18 mouse cellular contexts compared by ENCODE assay signal in genomic region chr4:12627158-12627871, GRCm38 (mm10).
DNase-seq lines count a peak whose midpoint lies in the region; ATAC-seq lines count a peak whose summit lies in the region.
"Had no signal": no experiment of that assay in that cellular context is flagged by ENCODE, and none has a peak within 500 bp of the region (broad histone marks: within the 10 kb centered on the region; RNA-seq: fewer than 3 reads in every experiment).

No protein-coding gene starts in this region.

- H3K27ac ChIP-seq in liver, embryonic 12.5 days = peak overlapping the region; percentile 61
- peak overlapping the region; percentile 55 for H3K27ac ChIP-seq in liver, embryonic 15.5 days (replicated peaks)
- H3K27ac ChIP-seq: embryonic facial prominence, embryonic 12.5 days; forebrain, embryonic 15.5 days; heart, embryonic 15.5 days; hindbrain, embryonic 14.5 days; intestine, embryonic 15.5 days had no signal

- DNase-seq in gastrocnemius, postnatal 4 days (ENCODE audit: low spot score in 2 of 2) = no peak
- DNase-seq in cerebellum, adult 8-10 months = no peak
- DNase-seq: adrenal gland, adult 8-10 months; adrenal gland, postnatal 36 days; cerebellum, adult 11-12 months; cerebellum, postnatal 10 days; gastrocnemius, postnatal 10 days; heart, postnatal 14 days had no signal

- H3K9ac ChIP-seq in liver, embryonic 12.5 days = no peak overlapping the region
- no peak overlapping the region for H3K9ac ChIP-seq in liver, embryonic 15.5 days
- H3K9ac ChIP-seq: embryonic facial prominence, embryonic 12.5 days; forebrain, embryonic 15.5 days; heart, embryonic 15.5 days; hindbrain, embryonic 14.5 days; intestine, embryonic 15.5 days had no signal

- 50% methylated on average over 5 of the region's 5 CpGs for WGBS in liver, embryonic 12.5 days (ENCODE audit: insufficient replicate concordance)
- WGBS in liver, embryonic 15.5 days (ENCODE audit: insufficient replicate concordance) = 45% methylated on average over 5 of the region's 5 CpGs

- peak overlapping the region; percentile 14 for H3K4me3 ChIP-seq in megakaryocyte, embryonic 14.5 days (replicated peaks)
- no peak overlapping the region for H3K4me3 ChIP-seq in liver, embryonic 12.5 days
- no peak overlapping the region for H3K4me3 ChIP-seq in liver, embryonic 15.5 days (replicated peaks)
- H3K4me3 ChIP-seq: embryonic facial prominence, embryonic 12.5 days; forebrain, embryonic 15.5 days; heart, embryonic 15.5 days; intestine, embryonic 15.5 days had no signal

- peak overlapping the region; percentile 23 for H3K4me2 ChIP-seq in liver, embryonic 12.5 days
- peak overlapping the region; percentile 30; the same call in 1 of the 2 replicates for H3K4me2 ChIP-seq in liver, embryonic 15.5 days
- H3K4me2 ChIP-seq: embryonic facial prominence, embryonic 12.5 days; forebrain, embryonic 15.5 days; heart, embryonic 15.5 days; hindbrain, embryonic 14.5 days; intestine, embryonic 15.5 days had no signal

- peaks cover 58% of the 10 kb centered on the region for H3K4me1 ChIP-seq in megakaryocyte, embryonic 14.5 days
- H3K4me1 ChIP-seq in liver, embryonic 12.5 days = peaks cover 17% of the 10 kb centered on the region
- H3K4me1 ChIP-seq in liver, embryonic 15.5 days (replicated peaks) = peaks cover 12% of the 10 kb centered on the region; the same call in 1 of the 2 replicates
- H3K4me1 ChIP-seq: heart, embryonic 15.5 days; intestine, embryonic 15.5 days had no signal

- H3K9me3 ChIP-seq in megakaryocyte, embryonic 14.5 days = no peaks in the 10 kb centered on the region
- no peaks in the 10 kb centered on the region for H3K9me3 ChIP-seq in liver, embryonic 12.5 days (replicated peaks)
- H3K9me3 ChIP-seq in liver, embryonic 15.5 days (replicated peaks) = no peaks in the 10 kb centered on the region
- H3K9me3 ChIP-seq: embryonic facial prominence, embryonic 12.5 days; forebrain, embryonic 15.5 days; heart, embryonic 15.5 days; intestine, embryonic 15.5 days had no signal

- H3K36me3 ChIP-seq in megakaryocyte, embryonic 14.5 days (replicated peaks; ENCODE audit: low read length) = no peaks in the 10 kb centered on the region
- no peaks in the 10 kb centered on the region for H3K36me3 ChIP-seq in liver, embryonic 12.5 days
- no peaks in the 10 kb centered on the region for H3K36me3 ChIP-seq in liver, embryonic 15.5 days (replicated peaks)
- H3K36me3 ChIP-seq: embryonic facial prominence, embryonic 12.5 days; forebrain, embryonic 15.5 days; heart, embryonic 15.5 days; intestine, embryonic 15.5 days had no signal

- no peaks in the 10 kb centered on the region for H3K27me3 ChIP-seq in megakaryocyte, embryonic 14.5 days (replicated peaks)
- no peaks in the 10 kb centered on the region for H3K27me3 ChIP-seq in liver, embryonic 12.5 days (replicated peaks)
- H3K27me3 ChIP-seq in liver, embryonic 15.5 days = no peaks in the 10 kb centered on the region
- H3K27me3 ChIP-seq: embryonic facial prominence, embryonic 12.5 days; heart, embryonic 15.5 days; intestine, embryonic 15.5 days had no signal

- ATAC-seq in megakaryocyte, adult 5-6 weeks (ENCODE audit: poor library complexity, severe bottlenecking) = no peak
- ATAC-seq in liver, embryonic 12.5 days = peak; percentile 89
- peak; percentile 78 for ATAC-seq in liver, embryonic 15.5 days (ENCODE audit: insufficient read depth)
- peak; percentile 57; the same call in 1 of the 2 replicates for ATAC-seq in megakaryocyte-erythroid progenitor cell, adult 5-6 weeks (replicated peaks; ENCODE audit: low FRiP score, low TSS enrichment, poor library complexity, severe bottlenecking)
- ATAC-seq: forebrain, embryonic 15.5 days; intestine, embryonic 15.5 days had no signal
